Mouse (Mus musculus): Measurements from ENCODE around the gene Adh5. TPM values are rescaled to one million over a fixed set of nuclear protein-coding genes. Genes with fewer than 3 reads are reported as not detected.

The Adh5 gene
- total RNA-seq (2014; fragmentation: Nextera tagmentation) (89.7 and 104 TPM in 2 replicates), total RNA-seq (2017) (129 and 147 TPM in 2 replicates)

GRCm38 (mm10) chr3:138442612-138443464 is at the start of gene Adh5:
Gene Adh5, plus strand, starts transcription at chr3:138443093.
- peak; percentile 96 for ATAC-seq (replicated peaks; ENCODE audit: low FRiP score, low TSS enrichment, poor library complexity, severe bottlenecking)

GRCm38 (mm10) chr3:138404872-138405271 is 38.0 kb upstream of the Adh5 start:
- ATAC-seq (replicated peaks; ENCODE audit: low FRiP score, low TSS enrichment, poor library complexity, severe bottlenecking), result no peak

GRCm38 (mm10) chr3:138405341-138405740 is 37.6 kb upstream of the Adh5 start:
- ATAC-seq (replicated peaks; ENCODE audit: low FRiP score, low TSS enrichment, poor library complexity, severe bottlenecking), result no peak

DNA sequence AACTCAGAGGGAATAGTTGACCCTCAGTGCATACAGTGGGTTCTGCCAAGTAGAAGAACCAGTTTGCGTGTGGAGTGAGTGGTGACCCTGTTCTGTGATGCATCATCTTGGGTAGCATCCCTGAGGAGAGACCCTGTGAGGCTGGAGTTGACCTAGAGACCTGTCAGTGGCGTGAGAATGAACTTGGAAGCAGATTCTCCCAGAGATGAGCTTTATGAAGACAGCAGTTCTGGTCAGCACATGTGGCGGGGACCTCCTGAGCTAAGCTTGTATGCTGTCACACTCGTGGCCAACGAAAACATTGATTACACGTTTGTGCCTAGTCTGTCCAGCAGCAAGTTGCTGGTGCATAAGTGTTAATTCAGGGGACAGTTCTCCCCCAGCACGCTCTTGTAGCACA is 37.1 kb upstream of the Adh5 start:
- ATAC-seq (replicated peaks; ENCODE audit: low FRiP score, low TSS enrichment, poor library complexity, severe bottlenecking), result no peak

DNA sequence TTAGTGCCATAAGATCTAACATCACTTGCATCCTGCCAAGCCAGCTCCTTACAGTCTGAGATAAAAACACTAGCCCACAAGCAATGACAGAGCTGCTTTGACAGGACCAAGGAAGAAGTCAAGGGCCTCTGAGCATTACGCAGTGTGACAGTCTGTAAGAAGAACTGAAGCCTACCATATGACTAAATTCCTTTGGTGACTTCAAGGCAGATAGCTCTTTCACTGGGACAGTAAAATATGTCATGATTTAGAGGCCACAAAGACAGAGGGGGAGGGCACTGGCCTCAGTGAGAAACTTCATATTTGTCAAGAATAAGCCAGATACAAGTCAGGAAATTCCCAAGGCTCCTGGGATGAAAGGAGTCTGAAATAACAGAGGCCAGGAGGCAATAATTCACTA is 35.0 kb upstream of the Adh5 start:
- no peak for ATAC-seq (replicated peaks; ENCODE audit: low FRiP score, low TSS enrichment, poor library complexity, severe bottlenecking)

DNA sequence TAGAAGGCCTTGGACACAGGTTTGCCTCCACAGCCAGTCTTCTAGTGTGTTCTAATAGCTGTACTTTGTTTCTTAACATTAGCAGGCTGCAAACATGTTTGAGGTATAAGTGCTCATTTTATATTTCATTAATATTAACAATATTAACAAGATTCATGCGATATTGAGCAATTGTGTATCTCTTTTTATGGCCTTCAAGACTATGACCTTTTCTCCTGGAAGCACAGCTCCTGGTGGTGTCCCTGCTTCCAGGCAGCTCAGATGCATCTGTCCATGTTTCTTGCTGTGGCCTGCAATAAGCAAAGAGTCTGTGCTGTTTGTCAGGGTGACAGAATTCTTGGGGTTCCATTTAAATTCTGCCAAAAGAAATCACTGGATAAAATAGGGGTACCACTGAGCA is 33.3 kb upstream of the Adh5 start:
- ATAC-seq (replicated peaks; ENCODE audit: low FRiP score, low TSS enrichment, poor library complexity, severe bottlenecking), result no peak

GRCm38 (mm10) chr3:138410211-138410610 is 32.7 kb upstream of the Adh5 start:
- no peak for ATAC-seq (replicated peaks; ENCODE audit: low FRiP score, low TSS enrichment, poor library complexity, severe bottlenecking)

DNA sequence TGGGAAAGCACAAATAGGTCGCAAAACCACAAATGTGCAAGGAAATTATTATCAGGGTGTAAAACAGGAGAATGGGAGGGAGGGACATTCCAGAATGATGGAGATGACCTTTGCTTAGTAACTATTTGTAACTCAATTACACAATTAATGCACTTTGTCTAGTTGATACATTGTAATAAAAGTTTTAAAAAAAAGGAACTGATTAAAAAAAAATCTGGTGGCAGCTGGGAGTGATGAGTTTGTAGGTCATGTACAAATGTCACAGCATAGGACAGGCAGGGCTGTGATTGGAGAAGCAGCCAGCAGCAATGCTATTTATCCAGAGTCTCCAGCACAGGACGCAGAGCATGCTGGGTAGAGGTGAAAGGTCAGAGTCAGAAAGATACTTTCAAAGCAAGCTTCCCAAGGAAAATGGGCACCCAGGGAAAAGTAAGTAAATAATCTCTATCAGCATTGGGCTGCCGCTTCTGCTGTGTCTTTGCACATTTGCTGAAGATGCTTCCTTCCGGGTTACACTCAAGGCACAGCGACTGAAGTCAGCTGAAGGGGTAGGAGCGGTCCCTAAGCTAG is 27.7 kb upstream of the Adh5 start, which contains the start of gene Adh4:
Adh4 (plus strand) TSS at position 346 of the 570 bp plus-strand sequence.
- no peak for ATAC-seq (replicated peaks; ENCODE audit: low FRiP score, low TSS enrichment, poor library complexity, severe bottlenecking)

DNA sequence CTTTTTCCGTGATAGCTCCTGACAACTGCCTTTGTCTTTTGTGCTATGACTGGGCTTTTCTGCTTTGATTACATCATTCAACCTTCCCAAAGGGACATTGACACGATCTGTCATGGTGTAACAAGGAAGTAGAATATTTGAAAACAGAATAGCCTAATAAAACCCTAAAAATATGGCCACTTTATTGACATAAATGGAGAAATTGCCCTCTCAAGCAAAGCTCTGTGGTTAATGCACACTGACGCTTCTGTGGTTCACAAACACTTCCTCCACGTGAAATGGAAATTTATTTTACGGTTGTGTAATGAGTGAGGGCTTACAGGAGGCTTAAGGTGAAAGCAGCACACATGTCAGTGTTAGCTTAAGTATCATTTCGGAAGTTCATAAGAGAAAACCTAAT is 23.5 kb upstream of the Adh5 start:
- no peak for ATAC-seq (replicated peaks; ENCODE audit: low FRiP score, low TSS enrichment, poor library complexity, severe bottlenecking)

- no peak for ATAC-seq (replicated peaks; ENCODE audit: low FRiP score, low TSS enrichment, poor library complexity, severe bottlenecking)
Measured at GRCm38 (mm10) chr3:138420385-138420784, 22.5 kb upstream of the Adh5 start.

- ATAC-seq (replicated peaks; ENCODE audit: low FRiP score, low TSS enrichment, poor library complexity, severe bottlenecking), result no peak
Measured at GRCm38 (mm10) chr3:138423664-138424063, 19.2 kb upstream of the Adh5 start.

DNA sequence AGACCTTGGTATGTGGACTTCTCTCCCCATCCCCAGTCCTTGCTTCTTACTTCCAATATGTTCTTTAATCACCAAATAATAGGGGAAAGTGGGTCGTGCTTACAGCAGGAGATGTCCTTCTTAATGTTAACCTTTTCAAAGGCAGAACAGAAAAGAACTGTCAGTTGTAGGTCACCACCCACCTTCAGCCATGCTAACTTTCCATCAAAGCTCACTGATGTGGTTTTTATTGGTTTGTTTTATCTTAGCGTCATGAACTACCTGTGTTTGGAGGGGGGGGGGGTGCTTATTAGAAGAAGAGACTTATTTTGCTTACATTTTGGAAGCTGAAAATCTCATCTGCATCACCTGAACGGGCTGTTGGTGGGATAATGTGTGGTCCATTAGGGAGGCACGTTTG is 18.6 kb upstream of the Adh5 start:
- ATAC-seq (replicated peaks; ENCODE audit: low FRiP score, low TSS enrichment, poor library complexity, severe bottlenecking), result no peak

DNA sequence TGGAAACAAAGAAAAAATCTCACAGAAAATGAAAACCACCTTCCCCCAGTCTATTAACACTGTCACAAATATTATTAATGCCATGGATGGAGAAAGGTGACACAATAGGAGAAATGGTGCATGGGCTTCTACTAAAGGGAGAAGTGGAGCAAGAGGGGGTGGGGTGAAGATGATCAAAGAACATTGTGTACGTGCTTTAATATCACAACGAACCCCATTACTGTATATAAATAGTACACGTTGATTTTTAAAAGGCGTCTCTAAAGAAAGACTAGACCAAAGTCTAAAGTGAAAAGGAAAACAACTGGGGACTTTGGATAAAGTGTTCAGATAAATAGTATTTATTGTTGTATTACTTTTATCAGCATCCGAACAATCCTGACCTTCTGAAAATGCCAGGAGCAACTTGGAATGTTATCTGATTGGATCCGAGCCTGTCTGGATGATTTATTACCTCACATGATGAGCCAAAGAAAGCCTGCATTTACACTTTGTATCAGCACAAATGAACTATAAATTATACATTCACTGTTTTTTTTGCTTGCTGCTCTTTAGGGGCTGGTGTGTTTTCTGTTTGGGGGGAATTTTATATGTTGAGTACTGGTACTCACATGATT is 12.4 kb upstream of the Adh5 start:
- no peak for ATAC-seq (replicated peaks; ENCODE audit: low FRiP score, low TSS enrichment, poor library complexity, severe bottlenecking)

DNA sequence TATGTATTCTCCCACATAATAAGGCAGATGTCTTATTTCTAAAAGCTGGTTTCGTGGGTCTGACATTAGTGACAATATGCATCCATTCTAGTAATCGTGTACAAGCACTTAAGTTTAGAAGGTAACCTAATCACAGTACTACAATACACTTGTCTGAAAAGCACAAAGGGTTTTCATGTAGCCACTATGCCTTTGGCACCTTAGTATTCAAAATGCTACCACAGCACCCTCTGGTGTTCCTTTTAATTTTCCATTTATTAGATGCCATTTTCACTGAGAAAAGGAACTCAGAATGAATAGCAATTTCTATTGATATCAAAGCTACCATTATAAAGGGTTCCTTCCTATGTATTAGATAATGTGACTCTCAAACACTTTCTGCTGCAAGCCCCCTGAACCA is 11.1 kb upstream of the Adh5 start:
- peak; percentile 61 for ATAC-seq (replicated peaks; ENCODE audit: low FRiP score, low TSS enrichment, poor library complexity, severe bottlenecking)

DNA sequence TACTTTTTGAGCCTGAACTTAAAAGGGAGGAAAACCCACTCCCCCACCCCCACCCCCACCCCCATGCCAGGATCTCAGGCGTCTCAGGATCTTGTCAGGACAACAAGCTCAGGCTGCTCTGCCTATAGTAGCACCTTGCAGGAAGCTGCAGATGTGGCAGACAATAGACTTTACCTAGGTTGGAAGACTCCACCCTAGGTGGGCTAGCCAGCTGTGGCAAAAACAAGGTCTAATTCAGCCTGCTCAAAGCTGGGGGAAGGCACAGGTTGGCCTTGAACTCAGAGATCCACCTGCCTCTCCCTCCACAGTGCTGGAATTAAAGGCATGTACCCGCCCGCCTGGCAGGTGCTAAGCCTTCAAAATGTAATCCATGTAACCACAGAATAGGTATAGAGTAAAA is 4.2 kb upstream of the Adh5 start:
- ATAC-seq (replicated peaks; ENCODE audit: low FRiP score, low TSS enrichment, poor library complexity, severe bottlenecking), result no peak

- no peak for ATAC-seq (replicated peaks; ENCODE audit: low FRiP score, low TSS enrichment, poor library complexity, severe bottlenecking)
Measured at GRCm38 (mm10) chr3:138442203-138442602, 690 bp upstream of the Adh5 start.

GRCm38 (mm10) chr3:138443465-138443771 is 525 bp downstream of the Adh5 start:
- ATAC-seq (replicated peaks; ENCODE audit: low FRiP score, low TSS enrichment, poor library complexity, severe bottlenecking), result no peak

- ATAC-seq (replicated peaks; ENCODE audit: low FRiP score, low TSS enrichment, poor library complexity, severe bottlenecking), result no peak
Measured at GRCm38 (mm10) chr3:138448077-138448860, 5.4 kb downstream of the Adh5 start.

DNA sequence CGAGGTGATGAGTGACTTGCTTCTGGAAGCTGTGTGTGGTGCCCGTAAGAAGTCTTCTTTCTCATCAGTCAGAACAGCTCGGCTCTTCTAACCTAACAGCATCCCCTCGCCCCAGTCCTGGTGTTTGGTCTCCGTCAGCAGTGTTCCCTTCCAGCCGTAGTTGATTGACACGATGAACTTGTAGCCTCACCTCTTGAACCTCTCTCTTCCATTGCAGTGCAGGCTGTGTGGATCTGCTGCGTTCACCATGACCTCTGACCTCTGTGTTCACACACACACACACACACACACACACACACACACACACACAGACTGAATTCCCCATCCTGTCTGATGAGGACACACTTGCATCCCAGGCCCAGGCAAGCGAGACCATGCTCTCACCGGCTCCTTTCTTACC is 9.3 kb downstream of the Adh5 start:
- no peak for ATAC-seq (replicated peaks; ENCODE audit: low FRiP score, low TSS enrichment, poor library complexity, severe bottlenecking)

DNA sequence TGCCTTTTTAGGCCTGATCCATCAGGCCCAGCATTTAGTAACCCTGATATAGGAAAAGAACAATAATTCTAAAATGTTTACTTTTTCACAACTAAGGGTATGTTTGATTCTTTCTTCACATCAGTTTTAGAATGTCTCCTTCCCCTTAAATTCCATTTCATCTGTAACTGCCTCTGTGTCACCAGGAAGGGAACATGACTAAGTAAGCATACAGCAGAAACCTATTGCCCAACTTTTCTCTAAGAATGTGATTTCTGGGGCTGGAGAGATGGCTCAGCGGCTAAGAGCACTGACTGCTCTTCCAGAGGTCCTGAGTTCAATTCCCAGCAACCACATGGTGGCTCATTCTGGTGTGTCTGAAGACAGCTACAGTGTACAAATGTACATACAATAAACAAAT is 11.3 kb downstream of the Adh5 start:
- no peak for ATAC-seq (replicated peaks; ENCODE audit: low FRiP score, low TSS enrichment, poor library complexity, severe bottlenecking)
